Mouse (Mus musculus): Measurements from ENCODE around the gene BC025920. TPM values are rescaled to one million over a fixed set of nuclear protein-coding genes. Genes with fewer than 3 reads are reported as not detected.
"Not testable (repeated sequence)": the region's sequence is repeated elsewhere in the genome, so short reads cannot be mapped to it uniquely, and the experiment has no call there.

The BC025920 gene
- polyA plus RNA-seq, 1 experiment = 1.1 TPM

DNA sequence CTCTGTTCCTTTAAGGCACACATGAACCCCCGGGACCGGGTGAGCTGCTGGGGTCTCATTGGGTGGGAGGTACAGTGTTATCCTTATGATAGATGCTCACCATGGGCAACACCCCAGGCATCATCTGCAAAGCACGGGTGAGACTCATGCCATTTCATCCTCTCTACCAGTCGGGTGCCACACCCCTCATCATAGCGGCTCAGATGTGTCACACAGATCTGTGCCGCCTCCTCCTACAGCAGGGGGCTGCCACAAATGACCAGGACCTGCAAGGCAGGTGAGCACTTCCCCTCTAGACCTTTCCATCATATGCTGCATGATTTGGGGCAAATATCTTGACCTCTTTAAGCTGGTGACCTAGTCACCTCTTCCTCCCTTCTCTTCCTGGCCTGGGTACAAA, 32.0 kb downstream of the BC025920 start:
- WGBS = 64% methylated on average over 6 of the region's 6 CpGs
- DNase-seq (ENCODE audit: low read depth, low spot score) = no peak

DNA sequence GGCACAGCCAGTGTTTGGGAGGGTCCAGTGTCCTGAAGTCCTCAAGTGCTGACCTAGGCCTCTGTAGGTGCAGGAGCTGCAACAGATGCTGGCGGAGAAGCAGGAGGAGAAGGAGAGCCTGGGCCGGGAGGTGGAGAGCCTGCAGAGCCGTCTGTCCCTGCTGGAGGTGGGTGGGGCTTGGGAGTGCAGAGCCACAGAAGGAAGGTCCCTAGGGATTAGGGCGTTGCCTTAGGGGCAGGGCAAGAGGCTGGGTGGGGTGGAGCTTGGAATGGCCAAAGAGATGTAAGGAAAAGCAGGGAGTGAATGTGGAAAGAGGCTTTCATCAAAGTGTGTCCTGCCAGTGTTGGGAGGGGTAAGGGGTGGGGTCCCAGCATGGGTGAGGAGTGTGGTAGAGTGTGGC, 34.8 kb downstream of the BC025920 start:
- 41% methylated on average over 4 of the region's 4 CpGs for WGBS
- DNase-seq (ENCODE audit: low read depth, low spot score) = not testable (repeated sequence)

DNA sequence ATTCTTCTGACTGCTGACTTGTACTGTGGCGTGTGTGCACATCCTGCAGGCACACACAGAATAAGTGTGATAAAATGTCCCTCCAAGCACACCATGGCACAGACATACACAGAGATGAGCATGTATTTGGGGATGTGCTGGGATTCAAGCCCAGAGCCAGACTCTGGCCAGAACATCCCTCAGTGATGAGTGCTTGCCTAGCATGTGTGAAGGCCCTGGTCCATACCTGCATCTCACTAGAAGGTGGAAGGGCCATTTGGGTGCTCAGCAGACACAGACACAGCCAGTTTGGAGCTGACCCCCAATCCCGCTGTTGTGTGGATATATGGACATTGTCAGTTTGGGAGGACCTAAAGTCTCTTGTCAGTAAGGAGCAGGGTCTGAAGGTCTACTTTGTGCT, 35.5 kb downstream of the BC025920 start:
- WGBS = 94% methylated on average over 2 of the region's 2 CpGs

DNA sequence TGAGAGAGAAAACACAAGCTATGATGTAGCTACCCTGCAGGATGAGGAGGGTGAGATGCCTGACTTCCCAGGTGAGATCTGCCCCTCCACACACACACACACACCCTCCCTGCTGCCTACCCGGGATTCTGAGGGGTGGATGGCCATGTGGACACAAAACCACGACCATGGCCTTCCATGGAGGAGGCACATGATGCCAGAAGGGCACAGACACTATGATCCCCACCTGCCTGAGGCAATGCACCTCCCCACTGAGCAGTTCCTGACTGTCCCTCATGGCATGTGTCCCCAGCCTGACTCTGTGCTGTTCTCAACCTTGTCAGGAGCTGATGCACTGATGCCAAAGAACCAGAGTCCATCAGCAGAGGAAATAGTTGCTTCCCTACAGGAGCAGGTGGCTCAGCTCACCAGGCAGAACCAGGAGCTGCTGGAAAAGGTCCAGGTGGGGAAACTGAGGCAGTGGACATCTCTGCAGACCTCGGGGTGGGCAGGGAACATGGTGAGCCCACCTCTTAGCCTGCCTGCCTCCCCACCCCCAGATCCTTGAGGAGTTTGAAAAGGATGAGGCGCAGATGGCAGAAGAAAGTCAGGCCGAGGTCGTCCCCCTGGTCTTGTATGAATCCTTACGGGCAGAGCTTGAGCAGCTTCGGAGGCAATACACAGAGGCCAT, 36.0 kb downstream of the BC025920 start:
- 61% methylated on average over 8 of the region's 8 CpGs for WGBS
- DNase-seq (ENCODE audit: low read depth, low spot score) = no peak

More for the DNA sequence above, 35.5 kb downstream of the BC025920 start:
- DNase-seq (ENCODE audit: low read depth, low spot score) = no peak

DNA sequence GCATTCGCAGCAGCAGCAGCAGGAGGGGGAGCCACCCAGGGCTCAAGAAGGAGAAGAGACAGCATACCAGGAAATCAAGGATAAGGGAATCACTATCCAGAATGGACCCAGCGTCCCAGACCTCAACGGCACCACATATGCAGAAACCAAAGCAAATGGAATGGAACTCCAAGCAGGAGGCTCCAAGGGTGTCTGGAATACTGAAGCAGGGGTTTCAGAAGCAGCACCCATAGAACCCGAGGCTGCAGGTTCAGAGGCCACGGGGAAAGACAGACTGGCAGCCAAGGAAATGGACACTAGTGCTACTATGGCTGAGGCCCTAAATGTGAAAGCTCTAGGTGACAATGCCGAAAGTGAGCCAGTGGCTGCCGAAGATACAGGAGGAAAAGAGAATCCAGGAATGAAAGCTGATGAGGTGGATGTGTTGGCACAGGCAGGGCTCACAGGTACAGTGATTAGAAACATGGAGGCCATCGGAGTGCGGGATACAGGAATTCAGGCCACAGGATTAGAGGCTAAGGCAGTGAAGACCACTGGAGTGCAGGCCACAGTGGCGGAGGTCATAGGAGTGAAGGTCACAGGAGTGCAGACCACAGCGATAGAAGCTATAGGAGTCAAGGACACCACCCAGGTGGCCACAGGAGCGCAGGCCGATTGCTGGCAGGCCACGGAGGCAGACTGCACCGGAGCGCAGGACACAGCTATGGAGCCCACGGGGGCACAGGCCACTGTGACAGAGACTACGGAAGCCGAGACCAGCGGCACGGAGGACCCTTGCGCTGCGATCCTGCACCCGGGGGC, 36.8 kb downstream of the BC025920 start:
- 7% methylated on average over 24 of the region's 24 CpGs for WGBS

DNA sequence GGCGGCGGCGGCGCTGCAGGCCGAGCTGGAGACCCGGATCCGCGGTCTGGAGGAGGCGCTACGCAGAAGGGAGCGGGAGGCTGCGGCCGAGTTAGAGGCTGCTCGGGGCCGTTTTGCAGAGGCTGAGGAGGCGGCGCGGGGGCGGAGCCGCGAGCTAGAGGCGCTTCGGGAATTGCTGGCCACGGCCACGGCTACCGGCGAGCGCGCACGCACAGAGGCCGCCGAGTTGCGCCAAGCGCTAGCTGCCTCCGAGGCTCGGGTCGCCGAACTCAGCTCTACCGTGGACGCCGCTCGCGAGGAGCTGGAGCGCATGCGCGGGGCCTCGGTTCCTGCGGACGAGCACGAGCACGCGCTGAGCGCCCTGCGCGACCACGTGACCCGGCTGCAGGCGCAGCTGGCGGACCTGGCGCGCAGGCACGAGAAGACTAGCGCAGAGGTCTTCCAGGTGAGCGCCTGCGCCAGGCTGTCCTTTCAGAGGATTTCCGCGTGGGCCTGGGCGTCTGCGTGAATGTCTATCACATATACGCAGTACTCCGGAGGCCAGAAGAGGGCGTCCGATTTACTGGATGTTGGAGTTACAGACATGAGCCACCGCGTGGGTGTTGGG, 37.5 kb downstream of the BC025920 start:
- peak; percentile 70 for DNase-seq (ENCODE audit: low read depth, low spot score)
- under 1% methylated on average over 70 of the region's 75 CpGs for WGBS

More for the DNA sequence above, 36.8 kb downstream of the BC025920 start:
- no peak for DNase-seq (ENCODE audit: low read depth, low spot score)

DNA sequence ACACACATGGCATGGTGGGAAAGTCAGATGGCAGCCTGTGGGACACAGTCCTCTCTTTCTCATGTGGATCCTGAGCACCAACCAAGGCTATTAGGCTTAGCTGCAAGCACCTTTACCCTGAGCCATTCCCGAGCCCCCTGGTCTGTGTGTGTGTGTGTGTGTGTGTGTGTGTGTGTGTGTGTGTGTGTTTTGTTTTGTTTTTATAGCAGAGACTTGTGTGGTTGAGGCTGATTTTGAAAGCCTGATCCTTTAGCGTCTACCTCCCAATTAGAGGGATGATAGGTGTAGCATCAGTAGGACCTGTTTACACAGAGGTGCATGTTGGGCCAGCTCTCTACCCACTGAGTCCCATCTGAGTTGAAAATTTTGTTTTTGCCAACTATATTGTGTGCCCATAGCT, 38.1 kb downstream of the BC025920 start:
- no peak for DNase-seq (ENCODE audit: low read depth, low spot score)
- WGBS = 56% methylated on average over 2 of the region's 2 CpGs

DNA sequence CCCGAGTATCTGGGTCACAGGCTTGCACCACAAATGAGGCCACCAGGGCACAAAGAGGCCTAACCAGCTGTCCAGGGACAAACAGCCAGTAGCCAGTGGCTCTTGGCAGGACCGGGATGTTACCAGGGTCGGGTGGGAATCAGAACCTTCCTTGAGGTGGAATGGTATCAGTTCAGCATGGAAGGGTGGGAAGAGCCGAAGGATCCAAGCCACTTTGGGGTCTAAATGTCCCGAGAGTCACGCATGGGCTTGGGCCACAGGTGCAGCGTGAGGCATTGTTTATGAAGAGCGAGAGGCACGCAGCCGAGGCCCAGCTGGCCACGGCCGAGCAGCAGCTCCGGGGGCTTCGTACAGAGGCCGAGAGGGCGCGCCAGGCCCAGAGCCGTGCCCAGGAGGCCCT, 38.6 kb downstream of the BC025920 start:
- DNase-seq (ENCODE audit: low read depth, low spot score) = no peak
- 95% methylated on average over 18 of the region's 18 CpGs for WGBS

DNA sequence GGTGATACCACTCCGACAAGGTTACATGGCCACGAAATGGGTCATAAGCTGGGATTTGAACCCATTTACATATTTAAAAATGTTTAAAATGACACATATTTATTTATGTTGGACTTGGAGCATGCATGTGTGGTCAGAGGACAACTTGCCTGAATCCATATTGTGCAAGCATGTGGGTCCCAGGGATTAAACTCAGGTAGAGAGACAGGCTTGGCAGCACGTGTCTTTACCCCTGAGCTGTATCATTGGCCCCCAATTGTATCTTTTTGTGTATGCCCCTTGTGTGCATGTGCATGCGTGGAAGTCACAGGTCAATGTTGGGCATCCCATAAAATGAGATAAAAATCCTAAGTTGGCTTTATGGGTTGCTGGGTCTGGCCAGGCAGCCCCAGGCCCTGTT, 39.3 kb downstream of the BC025920 start:
- DNase-seq (ENCODE audit: low read depth, low spot score) = no peak
- 92% methylated on average over 4 of the region's 4 CpGs for WGBS

DNA sequence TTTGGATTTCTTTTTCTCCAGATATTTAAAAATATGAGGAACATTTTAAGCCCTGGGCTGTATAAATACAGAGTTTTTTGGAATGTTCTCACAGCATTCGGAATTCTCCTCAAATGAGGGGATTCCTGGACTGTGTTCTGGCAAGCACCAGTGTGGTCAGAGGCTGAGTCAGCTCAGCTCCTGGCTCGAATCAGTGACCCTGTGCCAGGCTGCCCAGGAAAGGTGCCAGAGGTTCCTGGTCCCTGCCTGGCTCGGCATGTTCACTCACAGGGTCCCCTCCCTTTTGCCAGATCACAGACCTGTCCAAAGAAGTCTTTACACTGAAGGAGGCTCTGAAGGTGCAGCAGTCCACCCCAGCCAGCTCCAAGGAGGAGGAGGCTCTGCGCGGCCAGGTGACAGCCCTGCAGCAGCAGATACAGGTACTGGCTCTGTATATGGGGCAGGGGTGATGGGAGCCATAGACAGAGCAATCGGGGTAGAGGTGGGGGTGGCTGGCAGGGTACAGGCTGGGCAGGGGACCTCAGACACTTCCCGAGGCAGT, 40.0 kb downstream of the BC025920 start:
- DNase-seq (ENCODE audit: low read depth, low spot score) = no peak
- WGBS = 83% methylated on average over 7 of the region's 7 CpGs

DNA sequence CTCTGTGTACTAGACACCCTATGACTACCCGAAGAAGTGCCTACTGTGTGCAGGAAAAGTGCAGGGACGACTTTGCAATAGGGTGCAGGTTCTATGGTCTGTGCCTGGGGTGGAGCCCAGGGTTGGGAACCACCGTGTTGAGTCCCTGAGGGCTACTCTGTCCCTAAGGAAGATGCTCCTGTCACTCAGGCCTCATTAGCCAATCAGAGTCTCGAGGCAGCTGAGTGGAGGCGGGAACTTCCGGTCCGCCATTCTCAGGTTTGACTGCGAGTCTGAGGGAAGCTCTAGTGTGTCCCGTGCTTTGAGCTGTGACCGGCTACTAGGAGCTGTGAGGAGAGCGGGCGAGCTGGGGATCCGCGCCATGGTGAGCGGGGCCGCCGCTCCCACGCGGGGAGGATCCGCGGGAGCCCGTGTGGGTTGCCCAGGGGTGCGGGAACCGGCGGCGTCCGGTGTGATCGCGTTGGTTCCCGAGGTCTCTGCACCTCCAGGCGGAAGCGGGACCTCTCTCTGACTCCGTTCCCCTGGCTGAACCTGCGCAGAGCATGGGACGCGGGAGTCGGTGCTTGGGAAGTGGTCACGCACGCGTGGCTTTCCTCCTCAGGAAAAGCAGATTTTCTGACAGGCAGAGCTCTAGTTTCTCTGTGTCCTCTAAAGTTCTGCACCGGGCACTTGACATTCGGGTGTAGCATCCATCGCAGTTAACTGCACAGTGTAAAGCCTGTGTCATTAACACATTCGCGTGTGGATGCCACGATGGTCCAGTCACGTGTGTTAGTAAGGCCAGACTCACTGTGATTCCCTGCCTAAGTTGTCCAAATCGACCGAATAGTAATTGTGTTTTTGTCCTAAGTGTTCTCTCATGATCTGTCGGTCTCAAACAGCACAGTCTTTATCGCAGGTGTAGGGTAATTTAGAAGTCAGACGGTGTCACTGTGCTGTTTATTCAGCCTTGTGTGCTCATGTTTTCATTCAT, 43.0 kb downstream of the BC025920 start, which contains the start of gene Gm10778:
Gene Gm10778, plus strand, starts transcription at position 257 of the 973 bp plus-strand sequence.
- DNase-seq (ENCODE audit: low read depth, low spot score) = peak; percentile 80
- WGBS = under 1% methylated on average over 38 of the region's 52 CpGs

DNA sequence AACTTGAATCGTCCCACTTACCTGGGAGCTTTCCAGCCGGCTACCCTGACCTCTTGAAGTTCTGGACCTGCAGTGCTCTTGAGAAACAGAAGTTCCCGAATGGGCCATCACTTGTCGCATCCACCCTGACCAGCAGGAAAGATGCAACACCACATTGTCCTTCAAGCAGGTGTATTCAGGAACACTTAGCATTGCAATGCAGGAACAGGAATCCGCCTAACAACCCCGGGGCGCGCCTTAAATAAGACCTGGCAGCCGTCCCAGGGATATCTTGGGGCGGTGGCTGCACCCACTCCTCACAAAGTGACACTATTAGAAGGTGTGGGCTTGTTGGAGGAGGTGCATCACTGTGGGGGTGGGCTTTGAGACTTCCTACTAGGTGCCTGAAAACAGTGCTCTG, 49.1 kb downstream of the BC025920 start:
- DNase-seq (ENCODE audit: low read depth, low spot score) = no peak
- 97% methylated on average over 10 of the region's 10 CpGs for WGBS

DNA sequence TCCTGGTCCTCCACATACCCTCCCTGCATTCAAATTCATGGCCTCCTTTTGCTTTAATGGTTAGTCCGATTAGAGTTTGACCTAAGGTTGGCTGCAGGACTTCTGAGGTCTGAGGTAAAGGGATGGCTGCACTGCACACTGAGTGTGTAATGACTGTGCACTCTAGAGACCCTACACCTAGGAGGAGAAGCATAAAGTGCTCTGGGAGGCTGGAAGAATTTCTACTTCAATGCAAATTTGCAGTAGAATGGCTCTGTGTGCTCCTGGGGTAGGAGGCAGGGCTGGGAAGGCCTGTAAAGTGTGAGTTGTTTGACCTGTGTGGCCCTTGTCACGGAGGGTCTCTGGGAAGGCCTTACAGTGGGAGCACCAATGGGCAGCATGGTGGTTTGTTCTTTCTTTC, 50.1 kb downstream of the BC025920 start:
- WGBS = 97% methylated on average over 2 of the region's 2 CpGs
- DNase-seq (ENCODE audit: low read depth, low spot score) = no peak

Other genes with a start within 250 kb of the BC025920 start
- gene Mfsd12, start 248.8 kb upstream of the BC025920 start, polyA plus RNA-seq (2012; rRNA removed) = 12.1 and 13.6 TPM in 2 replicates
- 3.6 and 4.6 TPM in 2 replicates for gene 4930404N11Rik, start 240.5 kb upstream of the BC025920 start, polyA plus RNA-seq (2012; rRNA removed)
- gene Fzr1, start 227.8 kb upstream of the BC025920 start, polyA plus RNA-seq (2012; rRNA removed) = 81.5 and 85.5 TPM in 2 replicates
- 48.2 and 60.4 TPM in 2 replicates for gene Dohh, start 221.8 kb upstream of the BC025920 start, polyA plus RNA-seq (2012; rRNA removed)
- gene Gm48551, start 221.8 kb upstream of the BC025920 start, polyA plus RNA-seq (2012; rRNA removed) = 3.3 and 3.7 TPM in 2 replicates
- 0.98 and 4.1 TPM in 2 replicates for gene Gm48552, start 217.3 kb upstream of the BC025920 start, polyA plus RNA-seq (2012; rRNA removed)
- 2,134 and 4,482 TPM in 2 replicates for gene Smim24, start 213.2 kb upstream of the BC025920 start, polyA plus RNA-seq (2012; rRNA removed)
- gene Nfic, start 150.6 kb upstream of the BC025920 start, polyA plus RNA-seq (2012; rRNA removed) = 10.5 and 11.6 TPM in 2 replicates
- gene Celf5, start 123.6 kb upstream of the BC025920 start, polyA plus RNA-seq (2012; rRNA removed) = 2.3 and 5.3 TPM in 2 replicates
- gene Ncln, start 109.9 kb upstream of the BC025920 start, polyA plus RNA-seq (2012; rRNA removed) = 242 and 319 TPM in 2 replicates
- gene S1pr4, start 106.1 kb upstream of the BC025920 start, polyA plus RNA-seq (2012; rRNA removed) = 4.4 and 4.8 TPM in 2 replicates
- gene Gna15, start 82.0 kb upstream of the BC025920 start, polyA plus RNA-seq (2012; rRNA removed) = 1.6 and 2.3 TPM in 2 replicates
- gene Gna11, start 61.1 kb upstream of the BC025920 start, polyA plus RNA-seq (2012; rRNA removed) = 402 and 684 TPM in 2 replicates
- 1,252 and 1,560 TPM in 2 replicates for gene Aes, start 46.8 kb upstream of the BC025920 start, polyA plus RNA-seq (2012; rRNA removed)
- gene Tle2, start 31.7 kb upstream of the BC025920 start, polyA plus RNA-seq (2012; rRNA removed) = 11.3 and 13.5 TPM in 2 replicates
- 7.3 and 8.8 TPM in 2 replicates for gene Tle6, start 5.2 kb upstream of the BC025920 start, polyA plus RNA-seq (2012; rRNA removed)
- gene Sirt6, start 21.5 kb downstream of the BC025920 start, polyA plus RNA-seq (2012; rRNA removed) = 19.7 and 30.0 TPM in 2 replicates
- gene Ankrd24, start 22.3 kb downstream of the BC025920 start, polyA plus RNA-seq (2012; rRNA removed) = 9.6 and 11.8 TPM in 2 replicates
- gene Gm10778, start 42.8 kb downstream of the BC025920 start, polyA plus RNA-seq (2012; rRNA removed) = 0.37 and 0.40 TPM in 2 replicates
- 0.48 and 0.77 TPM in 2 replicates for gene Zfp433, start 98.6 kb downstream of the BC025920 start, polyA plus RNA-seq (2012; rRNA removed)
- gene Gm3055, start 164.9 kb downstream of the BC025920 start, polyA plus RNA-seq (2012; rRNA removed) = 0.37 and 0.57 TPM in 2 replicates
- gene Gm4767, start 205.9 kb downstream of the BC025920 start, polyA plus RNA-seq (2012; rRNA removed) = not detected in 2 replicates

Data from large intestine, adult 2 months (tissue).